Mouse (Mus musculus) adipocyte (in vitro differentiated cells): Measurements from ENCODE around the gene Ccdc144b.

ENCODE experiments used
- DNase-seq: peaks from one replicate; pipeline ENCODE4 v3.0.0-alpha.2; 2016; ENCODE audit warnings: low spot score

The Ccdc144b gene

DNA sequence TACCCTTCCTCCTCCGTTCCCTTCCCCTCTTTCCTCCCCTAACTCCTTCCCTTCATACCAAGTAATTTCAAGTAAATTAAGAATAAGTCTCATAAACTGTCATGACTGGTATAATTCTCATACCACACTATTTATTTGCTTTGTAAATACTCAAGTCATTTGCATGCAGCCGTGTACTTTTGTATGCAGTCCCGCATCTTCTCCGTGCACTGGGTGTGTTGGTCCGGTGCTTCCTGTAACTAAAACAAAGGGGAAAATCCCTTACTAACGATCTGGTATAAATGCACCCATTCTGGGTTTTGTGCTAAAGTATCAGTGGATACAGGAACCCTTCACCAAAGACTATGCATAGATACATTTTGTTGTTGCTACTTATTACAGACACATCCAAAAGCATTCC lies 27.6 kb downstream of the Ccdc144b start:
- DNase-seq, result no peak

DNA sequence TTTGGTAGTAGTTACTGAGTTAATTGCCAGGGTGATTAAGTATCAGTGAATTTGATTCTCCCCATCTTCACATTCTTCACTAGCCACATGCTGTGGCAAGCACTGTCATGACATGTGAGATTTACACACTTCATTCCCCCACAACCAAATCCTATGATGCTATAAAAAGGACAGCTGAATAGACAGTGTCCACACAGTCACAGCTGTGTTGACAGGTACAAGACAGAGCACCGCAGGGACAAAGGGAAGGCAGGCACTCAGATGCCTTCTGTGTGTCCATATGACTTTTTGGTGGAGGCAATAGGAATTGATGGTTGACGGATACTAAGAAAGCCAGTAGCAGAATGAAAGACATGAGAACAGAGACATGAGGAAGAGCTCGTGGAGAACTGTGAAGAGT lies 42.1 kb downstream of the Ccdc144b start:
- no peak for DNase-seq

DNA sequence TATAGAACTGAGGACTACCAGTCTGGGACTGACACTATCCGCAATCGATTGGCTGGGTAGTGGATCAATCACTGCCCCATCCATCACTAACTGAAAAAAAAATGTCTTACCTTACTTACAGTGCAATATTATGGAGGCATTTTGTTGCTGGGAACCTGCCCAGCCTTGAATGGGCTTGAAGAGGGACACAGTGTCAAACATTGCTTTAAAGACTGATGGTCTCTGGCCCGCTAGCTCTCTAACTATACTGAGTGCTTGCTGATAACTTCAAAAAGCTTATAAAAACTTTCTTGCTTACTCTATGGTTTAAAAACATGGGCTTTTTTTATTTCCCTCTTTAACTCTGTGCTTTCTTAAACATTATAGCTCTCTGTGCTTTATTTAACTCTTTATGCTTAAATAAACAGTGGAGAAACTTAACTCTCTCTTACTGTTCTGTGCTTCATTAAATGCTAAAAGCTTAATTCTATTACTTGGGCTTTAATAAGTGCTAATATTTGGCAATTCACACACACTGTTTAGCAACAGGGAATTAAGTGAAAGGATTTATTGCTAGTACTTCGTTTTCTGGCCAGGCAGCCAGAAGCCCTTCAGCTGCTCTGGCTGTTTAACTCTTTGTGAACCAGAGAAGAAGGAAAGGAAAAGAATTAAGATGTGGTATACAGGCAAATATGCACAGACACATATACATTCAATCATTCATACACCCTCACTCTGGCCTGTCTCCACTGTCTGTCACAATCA lies 44.8 kb downstream of the Ccdc144b start:
- DNase-seq, result peak; percentile 58

DNA sequence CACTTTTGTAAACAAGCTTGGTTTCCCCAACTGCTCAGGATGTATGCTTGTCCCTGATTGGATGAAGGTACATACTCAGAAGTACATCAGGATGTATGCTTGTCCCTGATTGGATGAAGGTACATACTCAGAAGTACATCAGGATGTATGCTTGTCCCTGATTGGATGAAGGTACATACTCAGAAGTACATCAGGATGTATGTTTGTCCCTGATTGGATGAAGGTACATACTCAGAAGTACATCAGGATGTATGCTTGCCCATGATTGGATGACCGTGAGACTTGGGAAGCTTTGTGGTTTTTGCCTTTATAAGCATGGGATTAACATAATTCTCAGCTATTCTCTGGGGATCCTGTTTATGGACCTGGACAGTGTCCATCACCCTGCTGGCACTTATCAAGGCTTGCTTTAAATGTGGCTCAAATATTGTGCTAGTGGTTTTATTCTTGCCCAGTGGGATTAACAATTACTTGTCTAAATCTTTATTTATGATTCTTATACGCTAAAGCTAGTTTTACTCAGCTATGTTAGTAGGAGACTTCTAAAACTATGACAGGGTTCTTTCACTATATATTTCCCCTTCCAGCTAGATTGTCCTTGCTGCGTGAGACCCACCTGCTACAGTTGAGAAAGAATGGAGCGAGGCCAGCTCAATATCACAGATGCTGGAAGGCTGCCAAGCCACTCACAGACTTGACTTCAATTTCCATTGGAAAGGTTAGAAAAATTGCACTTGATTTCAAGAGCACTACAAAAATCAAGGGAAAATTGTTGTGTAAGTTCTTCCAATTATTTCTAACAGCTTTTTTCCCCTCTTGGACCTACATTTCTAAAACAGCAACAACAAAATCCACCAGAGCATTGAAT lies 49.1 kb downstream of the Ccdc144b start:
- peak; percentile 64 for DNase-seq

DNA sequence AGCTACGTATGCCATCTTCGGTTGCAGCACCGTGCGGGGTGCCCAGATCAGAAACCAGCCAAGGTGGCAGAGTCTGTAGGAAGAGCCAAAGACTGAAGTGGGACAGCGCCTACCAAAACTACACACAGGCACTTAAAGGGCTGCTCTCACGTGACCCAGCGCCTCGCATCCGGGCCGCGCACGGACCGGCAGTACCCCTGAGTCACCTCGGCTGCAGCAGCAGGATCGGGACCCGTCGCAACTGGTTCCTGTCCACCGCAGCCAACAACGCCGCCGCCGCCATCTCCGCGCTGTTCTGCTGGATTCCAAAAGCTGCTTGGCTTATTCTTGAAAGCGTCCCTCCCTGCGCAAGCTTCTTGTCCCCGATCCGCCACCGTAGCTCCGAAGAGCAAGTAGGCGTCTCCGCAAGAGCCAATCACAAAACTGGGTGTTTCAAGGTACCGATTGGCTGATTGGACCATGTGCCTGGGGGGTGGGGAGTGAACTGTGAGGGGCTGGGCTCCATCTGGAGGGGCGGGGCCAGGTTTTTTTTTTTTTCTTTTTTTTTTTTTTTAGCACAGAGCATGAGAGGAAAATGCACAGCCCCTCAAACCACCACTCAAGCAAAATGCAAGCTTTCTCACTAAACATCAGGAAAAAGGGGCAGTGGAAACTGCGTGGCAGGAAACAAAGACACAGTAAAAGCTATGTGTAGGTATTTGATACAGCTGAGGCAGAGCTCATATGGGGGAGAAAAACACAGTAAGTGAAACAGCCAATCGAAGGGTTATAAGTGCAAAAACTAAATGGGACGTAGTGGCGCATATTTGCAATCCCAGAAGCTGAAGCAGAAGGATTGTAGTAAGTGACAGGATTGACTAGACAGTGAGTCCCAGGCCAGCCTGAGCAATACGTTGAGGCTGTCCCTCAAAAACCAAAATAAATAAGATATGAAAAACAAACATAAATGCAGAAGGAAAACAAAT lies 52.8 kb downstream of the Ccdc144b start, which contains the start of gene Mccc1:
Mccc1 (minus strand) TSS at position 404 of the 965 bp plus-strand sequence.
- peak; percentile 98 for DNase-seq

DNA sequence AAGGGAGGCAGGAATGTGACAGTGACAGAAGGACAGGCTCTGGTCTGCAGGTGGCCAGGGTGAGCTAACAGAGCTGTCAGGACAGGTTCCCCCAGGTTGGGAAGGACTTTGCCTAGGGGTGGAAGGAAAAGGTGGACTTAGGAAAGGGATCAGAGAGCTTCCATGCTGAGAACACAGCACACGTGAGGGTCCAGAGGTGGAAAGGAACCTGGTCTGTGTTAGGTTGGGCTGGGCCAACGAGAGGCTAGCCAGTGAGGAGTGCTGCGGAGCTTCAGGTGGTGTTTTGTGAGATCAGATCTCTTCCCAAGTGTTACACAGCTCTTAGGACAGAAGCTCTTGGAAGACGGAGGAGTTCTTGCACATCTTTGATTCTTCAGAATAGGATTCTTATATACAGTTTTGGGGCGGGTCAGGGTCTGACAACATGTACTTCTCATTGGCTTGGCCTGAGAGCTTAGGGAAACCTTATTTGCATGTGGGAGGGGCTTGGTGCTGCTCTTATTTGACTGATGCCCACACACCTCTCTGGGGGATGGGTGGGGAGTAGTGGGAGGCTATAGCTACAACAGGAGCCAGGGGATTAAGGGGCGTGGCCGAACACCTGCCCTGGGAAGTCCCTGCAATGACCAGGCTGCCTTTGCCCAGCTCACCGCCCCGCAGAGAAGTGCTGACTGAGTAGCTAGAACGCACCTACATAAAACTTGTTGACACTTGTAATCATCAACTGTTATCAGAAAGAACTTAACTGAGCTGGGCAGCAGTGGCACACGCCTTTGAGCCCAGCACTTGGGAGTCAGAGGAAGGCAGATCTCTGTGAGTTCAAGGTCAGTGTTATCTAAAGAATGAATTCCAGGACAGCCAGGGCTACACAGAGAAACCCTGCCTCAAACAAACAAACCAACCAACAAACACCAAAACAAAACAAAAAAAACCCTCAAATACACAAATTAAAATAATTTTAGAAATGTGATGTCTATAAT lies 58.5 kb downstream of the Ccdc144b start:
- no peak for DNase-seq

DNA sequence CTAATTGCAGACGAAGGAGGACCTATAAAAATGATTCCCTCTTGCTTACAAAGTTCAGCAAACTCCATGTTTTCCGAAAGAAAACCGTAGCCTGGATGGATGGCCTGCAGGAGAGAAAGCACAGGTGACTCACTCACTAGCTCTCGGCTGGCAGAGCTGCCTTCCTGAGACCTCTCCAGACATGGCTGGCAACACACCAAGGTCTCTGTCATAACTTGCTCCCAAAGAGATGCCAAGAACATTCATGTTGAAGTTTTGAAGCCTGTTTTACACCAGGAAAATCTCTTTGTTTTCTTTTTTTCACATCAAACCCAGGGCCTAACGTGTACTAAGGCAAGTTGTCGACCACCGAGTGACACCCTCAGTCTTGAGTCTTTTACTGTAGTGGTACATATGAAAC lies 62.6 kb downstream of the Ccdc144b start:
- DNase-seq, result peak; percentile 46

DNA sequence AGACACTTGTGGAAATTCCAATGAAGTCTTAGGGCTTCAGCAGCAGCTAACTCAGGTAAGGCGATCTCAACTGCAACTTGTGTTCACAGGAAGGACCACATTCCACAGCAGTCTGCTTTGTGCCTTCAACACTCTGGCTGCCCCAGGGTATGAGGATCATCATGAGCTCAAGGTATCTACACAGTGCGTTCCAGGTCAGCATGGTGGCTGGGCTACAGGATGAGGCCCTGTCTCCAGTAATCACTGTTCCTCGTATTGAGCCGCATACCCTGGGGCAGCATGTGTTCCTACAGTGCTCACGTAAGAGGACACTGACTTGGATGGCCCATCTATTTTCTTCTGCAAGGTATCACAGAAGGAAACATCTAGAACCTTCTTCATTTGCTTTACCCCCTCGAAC lies 65.3 kb downstream of the Ccdc144b start:
- no peak for DNase-seq

DNA sequence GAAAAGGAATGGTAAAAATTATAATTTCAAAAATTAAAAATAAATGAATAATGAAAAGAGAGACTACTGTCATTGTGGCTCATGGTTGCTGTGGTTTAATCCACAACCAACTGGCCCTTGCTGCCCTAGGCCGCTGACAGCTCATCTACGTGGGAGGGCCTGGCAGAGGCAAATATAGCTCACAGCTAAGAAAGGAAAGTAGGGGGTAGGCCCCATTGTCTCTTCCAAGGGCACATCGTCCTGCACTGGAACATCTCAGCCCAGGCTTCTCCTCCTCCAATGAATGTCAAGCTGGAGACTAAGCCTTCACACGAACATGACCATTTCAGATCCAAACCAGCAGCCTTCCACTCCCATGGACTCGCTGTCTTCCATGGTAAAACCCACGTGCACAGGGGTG lies 67.1 kb downstream of the Ccdc144b start:
- DNase-seq, result no peak

DNA sequence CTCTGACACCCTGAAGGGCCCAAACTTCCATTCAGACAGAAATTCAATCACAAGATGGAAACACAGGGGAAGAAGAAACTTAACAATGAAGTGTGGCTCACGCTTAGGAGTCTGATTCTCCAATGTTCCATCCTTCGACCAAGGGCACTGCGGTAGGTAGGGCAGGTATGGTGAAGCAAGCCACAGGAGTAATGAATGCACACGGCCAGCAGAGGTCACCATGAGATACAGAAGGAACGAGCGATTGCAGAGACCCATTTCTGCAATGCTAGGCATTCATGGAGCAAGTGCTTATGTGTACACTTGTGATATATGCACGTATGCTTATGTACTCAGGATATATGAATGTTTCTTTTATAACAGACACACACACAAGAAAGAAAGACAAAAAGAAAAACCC lies 79.8 kb downstream of the Ccdc144b start:
- peak; percentile 42 for DNase-seq

DNA sequence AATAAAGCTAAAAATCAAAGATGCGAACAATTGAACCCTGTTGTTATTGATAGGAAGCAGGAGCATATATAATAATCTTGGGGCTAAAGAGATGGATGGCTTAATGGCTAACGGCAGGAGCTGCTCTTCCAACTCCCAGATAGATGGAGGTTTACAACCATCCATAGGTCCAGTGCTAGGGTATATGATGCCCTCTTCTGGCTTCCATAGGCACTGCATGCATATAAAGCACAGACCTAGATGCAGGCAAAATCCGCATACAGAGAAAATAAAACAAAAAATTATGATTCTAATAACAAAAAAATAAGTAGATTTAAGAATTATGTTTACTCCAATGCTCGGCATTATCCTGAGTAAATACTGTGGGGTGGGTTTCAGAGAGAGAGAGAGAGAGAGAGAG lies 80.4 kb downstream of the Ccdc144b start:
- peak; percentile 18 for DNase-seq

DNA sequence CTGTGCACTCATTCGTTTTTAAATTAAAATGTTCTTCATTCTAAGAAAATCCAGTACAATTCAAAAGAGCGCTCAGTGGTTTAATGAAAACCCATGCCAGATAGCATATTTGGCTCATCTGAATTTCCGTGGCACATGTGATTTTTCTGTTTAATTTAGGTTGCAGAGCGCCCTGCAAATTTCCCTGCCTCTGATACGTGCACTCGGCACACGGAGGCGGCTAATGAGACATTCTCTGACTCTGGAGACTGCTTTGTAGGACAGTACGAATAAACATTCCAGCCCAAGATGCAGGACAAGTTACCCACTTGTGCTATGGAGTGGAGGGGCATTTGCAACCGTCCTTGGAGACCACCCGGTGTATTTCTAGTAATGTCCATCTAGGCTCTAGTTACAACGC lies 82.2 kb downstream of the Ccdc144b start:
- no peak for DNase-seq

DNA sequence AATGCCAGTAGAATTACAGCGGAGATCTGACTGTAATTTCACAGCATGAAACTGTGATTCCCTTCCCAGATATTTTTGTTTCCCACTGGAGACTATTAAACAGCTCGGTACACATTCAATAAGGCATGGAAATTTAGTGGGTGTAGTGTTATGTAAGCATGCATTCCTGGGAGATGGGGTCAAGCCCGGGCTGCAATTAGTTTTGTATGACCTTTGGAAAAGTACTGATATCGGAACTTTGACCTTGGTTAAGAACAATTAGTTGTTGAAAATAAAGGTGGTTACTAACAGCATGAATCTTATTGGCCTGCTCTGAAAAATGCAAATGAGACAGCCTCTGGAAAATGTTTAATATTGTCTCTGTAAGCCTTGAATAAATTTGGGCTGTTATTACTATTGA lies 82.9 kb downstream of the Ccdc144b start:
- DNase-seq, result no peak

DNA sequence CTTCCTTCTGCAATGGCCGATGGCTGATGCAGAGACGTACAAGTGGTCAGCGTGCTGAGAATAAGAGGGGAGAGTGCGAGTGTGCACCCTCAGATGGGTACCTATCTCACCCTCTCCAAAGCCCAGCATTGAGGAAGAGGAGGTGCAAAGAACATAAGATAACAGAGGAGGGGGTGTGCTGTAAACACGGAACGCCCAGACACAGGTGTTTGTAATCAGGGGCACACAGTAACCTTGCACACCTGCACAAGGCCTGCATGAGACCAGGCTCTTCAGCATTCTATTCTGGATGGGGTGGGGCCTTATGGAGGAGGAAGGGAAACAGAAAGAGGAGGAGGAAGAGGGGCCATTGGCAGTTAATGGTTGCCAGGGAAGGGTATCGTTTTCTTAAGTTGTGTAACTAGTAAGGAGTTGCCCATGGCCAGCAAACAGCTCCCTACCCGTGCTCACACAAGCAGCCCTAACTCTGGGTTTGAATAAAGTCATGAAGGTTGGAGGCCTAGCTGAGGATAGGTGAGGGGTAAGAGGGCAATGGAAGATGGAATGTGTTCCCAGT lies 85.9 kb downstream of the Ccdc144b start:
- no peak for DNase-seq

DNA sequence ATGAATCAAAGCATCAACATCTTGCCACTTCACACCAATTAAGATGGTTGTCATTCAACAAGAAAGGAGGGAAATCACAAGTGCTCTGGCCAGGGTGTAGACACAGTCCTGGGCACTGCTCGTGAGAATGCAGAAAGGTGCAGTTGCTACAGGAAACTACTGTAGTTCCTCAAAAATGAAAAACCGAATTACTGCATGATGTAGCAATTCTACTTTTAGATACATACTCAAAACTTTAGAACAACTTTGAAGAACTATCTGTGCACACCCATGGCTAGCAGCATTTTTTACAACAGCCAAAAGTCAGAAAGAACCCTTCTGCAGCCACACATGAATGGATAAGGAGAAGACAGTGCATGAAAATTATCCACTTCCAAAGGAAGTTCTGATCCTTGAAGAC lies 86.9 kb downstream of the Ccdc144b start:
- no peak for DNase-seq

DNA sequence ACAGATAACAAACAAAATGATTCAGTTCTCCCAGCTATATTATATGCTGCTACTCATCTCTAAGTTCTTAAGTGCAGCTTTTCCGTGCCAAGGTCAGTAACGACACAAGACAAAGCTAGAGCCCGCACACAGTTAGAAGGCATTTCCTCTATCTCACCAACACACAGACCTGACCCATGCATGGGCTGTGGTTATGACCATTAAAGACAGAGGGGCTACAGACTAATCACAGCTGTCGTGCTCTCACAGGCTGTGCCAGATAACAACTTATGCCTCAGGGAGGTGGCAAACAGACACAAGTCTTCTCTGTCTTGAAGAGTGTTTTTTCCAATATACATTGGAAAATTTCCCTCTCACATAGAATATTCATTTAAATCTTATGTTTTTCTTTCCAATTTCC lies 88.4 kb downstream of the Ccdc144b start:
- no peak for DNase-seq

DNA sequence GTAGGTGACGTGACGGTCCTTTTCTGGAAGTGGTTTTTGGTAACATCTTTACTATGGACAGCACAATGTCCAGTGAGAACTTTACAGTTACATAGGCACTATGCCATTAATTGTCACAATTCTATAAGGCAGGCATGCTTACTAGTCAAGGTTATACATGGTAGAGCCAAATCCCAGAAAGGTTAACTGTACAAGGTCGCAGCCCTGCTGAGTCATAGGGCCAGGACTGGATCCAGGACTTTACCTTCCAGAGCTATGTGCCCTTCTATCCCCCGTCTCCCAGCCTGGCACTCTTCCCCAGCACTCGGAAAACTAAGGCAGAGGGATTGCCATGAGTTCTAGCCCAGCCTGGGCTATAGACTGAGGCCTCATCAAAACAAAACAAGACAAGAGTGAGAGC lies 89.4 kb downstream of the Ccdc144b start:
- no peak for DNase-seq

DNA sequence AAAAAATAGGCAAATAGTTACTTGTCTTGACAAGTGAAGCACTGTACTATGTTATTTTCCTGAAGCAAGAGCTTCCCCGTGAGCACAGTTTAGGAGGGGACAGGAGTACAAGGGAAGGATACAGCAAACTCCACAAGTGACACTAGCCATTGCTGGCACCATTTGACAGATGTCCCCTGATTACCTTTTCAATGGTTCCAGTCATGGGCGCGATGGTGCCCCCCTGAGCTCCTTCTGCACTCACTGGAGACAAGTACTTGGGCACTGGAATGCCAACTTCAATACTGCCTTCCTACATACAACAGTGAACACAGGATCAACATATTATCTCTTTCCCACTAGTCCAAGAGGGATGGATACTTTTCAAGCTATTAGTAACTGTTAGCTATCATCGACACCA lies 89.9 kb downstream of the Ccdc144b start:
- no peak for DNase-seq

DNA sequence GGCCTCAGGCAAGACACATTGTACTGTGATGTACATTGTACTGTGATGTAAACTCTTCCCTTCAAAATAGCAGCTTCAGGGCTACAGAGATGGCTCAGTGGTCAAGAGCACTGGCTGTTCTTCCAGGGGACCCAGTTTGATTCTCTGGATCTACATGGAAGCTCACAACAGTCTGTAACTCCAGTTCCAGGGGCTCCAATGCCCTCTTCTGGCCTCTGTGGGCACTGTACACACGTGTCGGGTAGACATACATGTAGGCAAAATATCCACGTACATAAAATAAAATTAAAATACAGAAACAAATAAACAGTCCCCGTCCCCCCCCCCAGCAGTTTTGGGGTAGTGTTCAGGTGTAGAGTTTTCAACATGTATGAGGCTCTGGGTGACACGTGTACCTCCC lies 90.4 kb downstream of the Ccdc144b start:
- no peak for DNase-seq
